Mouse (Mus musculus): Measurements from ENCODE around the gene Btk.

DNA sequence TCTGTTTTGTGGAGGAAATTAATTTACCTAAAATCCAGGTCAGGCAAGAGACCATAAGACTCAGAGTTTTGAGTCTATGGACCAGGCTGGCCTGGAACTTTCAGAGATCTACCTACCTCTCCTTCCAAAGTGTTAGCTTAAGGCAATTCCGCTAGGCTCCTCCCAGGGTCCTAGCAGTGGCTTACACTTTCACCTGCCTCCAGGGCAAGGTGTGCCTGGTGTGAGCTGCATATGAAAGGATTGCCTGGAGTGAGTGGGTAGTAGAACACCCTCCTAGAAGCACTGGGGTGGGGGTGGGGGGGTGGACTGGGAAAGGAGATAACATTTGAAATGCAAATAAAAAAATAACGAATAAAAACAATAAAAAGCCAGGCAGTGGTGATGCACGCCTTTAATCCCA lies 38.3 kb upstream of the Btk start:
- TF ChIP-seq CTCF (IDR thresholded peaks at IDR 0.05; ENCODE audit: low read depth), result no peak
- TF ChIP-seq EP300 (IDR thresholded peaks at IDR 0.05; ENCODE audit: low read depth), result no peak

Measured in liver, embryonic 14.5 days (tissue).